Mouse (Mus musculus): ENCODE measurements around the gene Ccdc86.

Gene Ccdc86

DNA sequence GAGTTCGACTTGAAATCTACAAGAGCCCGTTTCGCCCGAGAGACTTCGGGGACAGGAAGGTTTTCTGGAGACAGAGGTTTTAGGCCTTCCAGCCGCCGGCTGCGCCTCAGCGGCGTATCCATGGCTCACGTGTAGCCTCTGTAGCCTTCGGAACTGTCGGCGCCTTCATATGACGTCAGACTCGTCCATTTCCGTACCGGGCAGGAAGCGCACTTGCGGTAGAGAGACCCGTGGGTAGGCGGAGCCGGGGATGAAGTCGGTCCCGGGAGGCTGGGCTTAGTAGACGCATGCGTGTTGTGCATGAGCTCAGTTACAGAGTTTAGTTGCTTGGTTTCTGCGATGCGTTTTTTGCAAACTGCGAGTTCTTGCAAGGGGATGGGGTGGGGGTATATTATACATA lies at the start of gene Ccdc86:
Ccdc86 (minus strand) TSS at position 155 of the 400 bp plus-strand sequence.
- peak; percentile 92 for DNase-seq (ENCODE audit: low spot score)

- no peak for DNase-seq (ENCODE audit: low spot score)
Observed at GRCm38 (mm10) chr19:10993150-10993549, 44.1 kb upstream of the Ccdc86 start, which contains the start of gene Ms4a15. Ms4a15 (minus strand) TSS chr19:10993250.

DNA sequence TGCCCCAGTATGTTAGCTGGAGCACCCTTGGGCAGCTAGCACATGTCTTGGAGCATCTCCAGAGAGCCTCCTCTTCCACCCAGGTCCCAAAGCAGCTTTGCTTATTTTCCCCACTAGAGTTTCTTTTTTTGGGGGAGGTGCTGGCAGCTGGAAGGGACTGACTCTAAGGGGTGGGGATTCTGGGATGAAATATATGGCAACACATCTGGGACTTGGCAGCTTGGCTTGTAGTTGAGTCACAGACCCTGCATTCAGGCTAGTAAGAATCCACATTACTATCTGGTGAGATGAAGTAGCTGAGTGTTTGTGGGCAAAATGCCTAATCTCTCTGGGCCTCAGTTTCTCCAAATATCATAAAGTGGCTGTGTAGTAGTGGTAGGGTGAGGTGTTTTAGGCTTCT lies 42.8 kb upstream of the Ccdc86 start:
- no peak for DNase-seq (ENCODE audit: low spot score)

- no peak for DNase-seq (ENCODE audit: low spot score)
Observed at GRCm38 (mm10) chr19:10990751-10991150, 41.7 kb upstream of the Ccdc86 start.

GRCm38 (mm10) chr19:10988563-10988962 lies 39.5 kb upstream of the Ccdc86 start:
- DNase-seq (ENCODE audit: low spot score) = no peak

DNA sequence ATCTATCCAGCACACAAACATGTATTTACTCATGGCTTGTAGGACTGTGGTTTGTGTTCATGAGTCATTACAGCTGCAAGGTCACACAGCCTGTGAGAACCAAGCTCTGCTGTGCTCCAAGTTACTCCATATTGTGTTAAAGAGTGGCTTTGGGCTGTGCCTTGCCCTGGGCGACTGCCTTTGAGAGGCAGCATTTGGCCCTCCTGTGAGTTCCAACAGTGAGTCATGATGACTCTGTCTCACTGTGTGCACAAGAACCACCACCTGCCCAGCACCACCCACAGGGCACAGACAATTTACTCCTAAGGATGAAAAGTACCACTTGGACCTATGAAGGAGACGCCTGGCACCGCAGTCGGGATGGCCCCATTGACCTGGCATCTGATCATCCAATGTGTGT lies 36.8 kb upstream of the Ccdc86 start:
- no peak for DNase-seq (ENCODE audit: low spot score)

- no peak for DNase-seq (ENCODE audit: low spot score)
Observed at GRCm38 (mm10) chr19:10984551-10984950, 35.5 kb upstream of the Ccdc86 start.

- no peak for DNase-seq (ENCODE audit: low spot score)
Observed at GRCm38 (mm10) chr19:10983146-10983545, 34.1 kb upstream of the Ccdc86 start.

DNA sequence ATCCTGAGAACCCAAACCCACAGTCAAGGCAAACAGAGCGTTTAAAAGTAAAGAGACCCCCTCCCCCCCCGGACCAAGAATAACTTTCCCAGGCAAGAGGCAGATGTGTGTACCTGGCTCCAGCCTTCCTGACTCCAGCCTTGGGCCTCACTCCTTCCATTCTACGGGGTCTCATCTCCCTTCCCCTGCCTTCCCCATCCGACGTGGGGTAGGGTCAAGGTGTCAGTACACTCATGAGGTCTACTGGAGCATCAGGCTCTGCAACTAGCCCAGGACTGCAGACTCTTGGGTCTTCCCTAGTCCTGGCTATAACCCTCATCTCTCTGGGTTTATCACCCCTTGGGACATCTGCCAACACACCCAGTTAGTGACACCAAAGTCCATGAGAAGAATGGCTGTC lies 31.1 kb upstream of the Ccdc86 start:
- DNase-seq (ENCODE audit: low spot score) = no peak

GRCm38 (mm10) chr19:10979184-10980168 lies 30.4 kb upstream of the Ccdc86 start:
- DNase-seq (ENCODE audit: low spot score) = peak; percentile 41

DNA sequence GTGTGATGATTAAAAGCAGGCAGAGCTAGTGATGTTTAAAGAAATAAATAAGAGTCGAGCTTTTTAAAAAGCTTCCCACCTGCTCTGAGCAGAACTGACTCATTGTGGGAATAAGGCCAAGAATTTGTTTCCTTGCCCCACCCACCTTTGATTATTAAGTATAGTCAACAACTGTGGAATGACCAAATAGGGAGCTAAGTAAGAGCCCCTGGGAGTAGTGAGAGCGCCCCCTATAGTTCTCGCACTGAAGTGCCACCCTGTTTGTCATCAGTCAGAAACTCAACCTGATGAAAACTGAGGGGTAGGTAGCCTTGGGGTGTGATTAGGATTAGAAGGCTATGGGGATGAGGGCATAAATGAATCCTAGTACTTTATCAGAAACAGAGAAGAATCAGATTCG lies 27.3 kb upstream of the Ccdc86 start:
- no peak for DNase-seq (ENCODE audit: low spot score)

- no peak for DNase-seq (ENCODE audit: low spot score)
Observed at GRCm38 (mm10) chr19:10975187-10975586, 26.1 kb upstream of the Ccdc86 start.

DNA sequence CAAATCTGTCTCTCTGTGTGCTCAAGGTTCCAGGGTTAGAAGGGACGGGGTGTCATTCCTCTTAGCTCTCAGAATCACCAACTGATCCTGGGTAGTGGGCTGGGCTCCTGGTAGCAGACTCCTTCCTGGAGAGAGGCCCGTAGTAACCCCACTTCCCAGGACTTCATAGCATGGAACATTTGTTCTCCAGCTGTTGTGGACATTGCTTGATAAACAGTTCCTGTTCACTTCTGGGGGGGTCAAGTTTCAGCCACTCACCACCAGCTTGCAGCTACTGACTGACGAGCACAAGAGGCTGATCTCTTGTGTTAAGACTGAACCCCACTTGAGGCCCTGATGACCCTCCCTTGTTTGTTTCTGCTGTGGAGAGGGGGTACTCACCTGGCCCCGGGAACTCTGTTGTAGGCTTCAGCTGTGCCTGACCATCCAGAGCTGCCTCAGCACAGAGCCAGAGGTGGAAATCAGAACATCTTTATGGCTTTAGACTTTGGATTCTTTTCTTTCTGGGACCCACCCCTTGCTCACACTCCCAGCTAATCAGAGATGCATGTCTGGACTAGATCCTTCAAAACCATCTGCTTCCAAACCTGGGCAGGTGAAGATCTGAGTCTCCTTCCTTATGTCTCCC lies 25.3 kb upstream of the Ccdc86 start, which contains the start of gene Ms4a10:
Ms4a10 (minus strand) TSS at position 433 of the 628 bp plus-strand sequence.
- no peak for DNase-seq (ENCODE audit: low spot score)

GRCm38 (mm10) chr19:10973187-10973586 lies 24.1 kb upstream of the Ccdc86 start:
- no peak for DNase-seq (ENCODE audit: low spot score)

DNA sequence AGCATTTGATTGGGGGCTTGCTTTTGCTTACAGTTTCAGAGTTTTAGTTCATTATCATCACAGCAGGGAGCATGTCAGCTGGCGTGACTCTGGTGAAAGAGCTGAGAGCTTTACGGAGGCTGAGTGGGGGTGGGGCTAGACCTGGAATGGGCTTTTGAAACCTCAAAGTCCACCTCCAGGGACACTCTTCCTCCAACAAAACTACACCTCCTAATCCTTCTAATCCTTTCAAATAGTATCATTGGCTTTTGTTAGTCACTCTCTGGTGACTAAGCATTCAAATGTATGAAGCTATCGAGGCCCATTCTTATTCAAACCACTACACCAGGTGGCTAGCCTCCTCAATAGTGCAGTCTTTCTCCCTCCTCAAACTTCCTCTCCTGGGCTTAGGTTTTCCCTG lies 23.6 kb upstream of the Ccdc86 start:
- DNase-seq (ENCODE audit: low spot score) = no peak

- DNase-seq (ENCODE audit: low spot score) = no peak
Observed at GRCm38 (mm10) chr19:10970457-10970856, 21.4 kb upstream of the Ccdc86 start.

DNA sequence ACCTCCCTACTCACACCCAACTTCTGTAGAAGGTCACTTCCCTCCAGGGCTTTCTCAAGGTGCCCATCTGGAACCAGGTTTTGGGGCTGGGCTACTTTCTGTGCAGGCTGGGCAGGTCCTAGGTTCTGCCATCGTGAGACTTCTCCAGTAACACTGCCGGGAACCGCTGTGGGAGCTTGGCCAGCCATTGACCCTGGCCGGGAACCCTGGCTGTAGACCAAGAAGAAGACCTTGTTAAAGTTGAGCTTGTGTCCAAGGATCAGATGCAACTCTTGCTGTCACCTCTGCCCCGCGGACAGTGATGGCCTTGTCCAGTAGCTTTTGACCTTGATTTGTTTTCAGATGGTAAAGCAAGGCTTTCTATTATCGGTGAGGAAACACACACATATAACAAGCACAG lies 19.5 kb upstream of the Ccdc86 start:
- DNase-seq (ENCODE audit: low spot score) = peak; percentile 84

- peak; percentile 57 for DNase-seq (ENCODE audit: low spot score)
Observed at GRCm38 (mm10) chr19:10965721-10966120, 16.7 kb upstream of the Ccdc86 start.

DNA sequence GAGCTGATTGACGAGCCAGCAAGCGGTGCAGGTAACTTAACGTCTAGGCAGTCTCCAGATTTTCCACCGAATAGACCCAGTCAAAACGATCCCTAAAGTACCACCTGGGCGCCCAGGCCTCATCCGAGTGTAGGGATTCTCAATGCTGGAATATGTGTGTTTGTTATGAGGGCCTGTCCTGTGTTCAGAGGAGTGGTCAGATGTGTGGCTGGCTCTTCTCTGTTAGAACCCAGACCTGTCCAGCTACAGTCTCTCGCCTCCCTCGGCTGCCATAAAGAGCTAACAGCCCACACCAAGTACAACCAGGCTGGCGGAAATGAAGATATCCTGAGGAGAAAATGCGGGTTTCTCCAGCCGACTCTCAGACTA lies 10.9 kb upstream of the Ccdc86 start:
- DNase-seq (ENCODE audit: low spot score) = no peak

- no peak for DNase-seq (ENCODE audit: low spot score)
Observed at GRCm38 (mm10) chr19:10959085-10959977, 10.3 kb upstream of the Ccdc86 start.

GRCm38 (mm10) chr19:10952021-10952939 lies 3.2 kb upstream of the Ccdc86 start:
- no peak for DNase-seq (ENCODE audit: low spot score)

Measured in ovary, adult 18-20 months (tissue).